Mouse (Mus musculus): Measurements from ENCODE around the gene Gm8180.
"Not testable (repeated sequence)": the region's sequence is repeated elsewhere in the genome, so short reads cannot be mapped to it uniquely, and the experiment has no call there.

Gene Gm8180

GRCm38 (mm10) chr14:43784645-43785044 lies at the start of gene Gm8180:
Gm8180 (minus strand) TSS chr14:43784745.
- not testable (repeated sequence) for DNase-seq

DNA sequence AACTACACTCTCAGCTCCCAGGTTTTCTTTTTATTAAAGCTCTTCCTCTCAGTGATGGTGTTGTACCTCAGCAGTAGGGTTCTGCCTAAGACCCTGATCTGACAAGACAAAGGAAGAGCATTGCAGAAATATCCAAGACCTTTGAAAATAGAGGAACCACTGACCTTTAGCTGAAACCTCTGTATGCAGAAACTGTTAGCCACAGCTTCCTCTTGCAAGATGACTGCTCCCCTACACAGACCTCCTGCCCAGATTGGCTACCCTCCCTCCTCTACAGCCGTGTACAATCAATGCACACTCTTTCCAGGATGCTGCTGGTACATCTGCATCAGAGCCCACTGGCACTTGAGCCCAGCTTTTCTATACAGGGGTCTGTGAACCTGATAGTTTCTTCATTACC lies 45.8 kb upstream of the Gm8180 start:
- not testable (repeated sequence) for DNase-seq

GRCm38 (mm10) chr14:43824176-43824575 lies 39.6 kb upstream of the Gm8180 start:
- not testable (repeated sequence) for DNase-seq

DNA sequence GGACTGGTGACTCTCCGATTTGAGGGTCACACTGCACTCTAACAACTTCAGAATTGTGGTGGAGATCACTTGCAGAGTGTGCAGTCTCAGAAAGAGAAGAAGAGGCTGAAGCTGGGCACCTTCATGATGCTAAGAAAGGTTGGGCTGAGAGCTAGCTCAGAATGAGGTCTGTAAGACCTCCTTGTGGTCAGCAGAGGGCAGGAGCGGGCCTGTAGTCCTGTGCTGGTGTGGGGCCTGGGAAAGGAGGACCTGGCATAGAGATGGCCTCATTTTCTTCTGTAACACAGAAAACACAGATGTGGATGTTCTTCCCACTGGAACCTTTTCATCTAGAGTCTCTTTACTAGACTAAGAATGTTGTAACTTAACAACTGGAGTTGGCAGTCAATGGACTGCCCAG lies 37.3 kb upstream of the Gm8180 start:
- not testable (repeated sequence) for DNase-seq

DNA sequence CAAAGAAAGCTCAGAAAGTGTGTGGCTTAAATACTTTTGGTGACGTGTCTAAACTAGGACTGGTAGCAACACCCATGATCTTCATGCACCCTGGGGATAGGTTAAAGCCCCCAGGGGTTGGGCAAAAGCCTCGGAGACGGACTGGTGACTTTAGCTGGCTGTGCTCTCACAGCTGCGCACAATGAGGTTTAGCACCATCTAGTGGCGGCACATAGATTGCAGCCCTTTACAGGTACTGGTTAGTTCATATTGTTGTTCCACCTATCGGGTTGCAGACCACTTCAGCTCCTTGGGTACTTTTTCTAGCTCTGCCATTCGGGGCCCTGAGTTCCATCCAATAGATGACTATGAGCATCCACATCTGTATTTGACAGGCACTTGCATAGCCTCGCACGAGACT lies 27.9 kb upstream of the Gm8180 start:
- DNase-seq: peak; percentile 42 to 57

- not testable (repeated sequence) for DNase-seq
These were observed 23.6 kb upstream of the Gm8180 start for GRCm38 (mm10) chr14:43808142-43808541.

DNA sequence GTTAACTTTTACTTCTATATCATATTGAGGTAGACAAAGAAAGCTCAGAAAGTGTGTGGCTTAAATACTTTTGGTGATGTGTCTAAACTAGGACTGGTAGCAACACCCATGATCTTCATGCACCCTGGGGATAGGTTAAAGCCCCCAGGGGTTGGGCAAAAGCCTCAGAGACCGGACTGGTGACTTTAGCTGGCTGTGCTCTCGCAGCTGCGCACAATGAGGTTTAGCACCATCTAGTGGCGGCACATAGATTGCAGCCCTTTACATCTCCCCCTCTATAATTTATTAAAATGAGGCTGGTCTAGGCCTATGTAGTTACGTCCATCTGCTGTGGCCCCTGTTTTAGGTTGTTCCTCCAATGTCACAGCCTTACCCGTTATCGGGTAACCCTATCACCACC lies 19.9 kb upstream of the Gm8180 start:
- not testable (repeated sequence) for DNase-seq

- DNase-seq: peak in 1 of 2 experiments; percentile 32
These were observed 12.4 kb upstream of the Gm8180 start for GRCm38 (mm10) chr14:43796905-43797470.

- peak in 1 of 2 experiments; percentile 27 for DNase-seq
These were observed 11.7 kb upstream of the Gm8180 start for GRCm38 (mm10) chr14:43796069-43796904.

- DNase-seq: peak; percentile 2 to 24
These were observed 9.3 kb upstream of the Gm8180 start for GRCm38 (mm10) chr14:43793811-43794210.

- DNase-seq: not testable (repeated sequence)
These were observed 37.0 kb downstream of the Gm8180 start, which contains the start of gene Gm6526 for GRCm38 (mm10) chr14:43747566-43747965. Gm6526 (plus strand) TSS chr14:43747866.
